Mouse (Mus musculus): ENCODE data around the gene Pgrmc2. TPM values are rescaled to one million over a fixed set of nuclear protein-coding genes. Genes with fewer than 3 reads are reported as not detected.

Pgrmc2 gene
- polyA plus RNA-seq (2014; fragmentation: Nextera tagmentation; extraction: Ambion mirVana): 31.7 and 32.8 TPM in 2 replicates

GRCm38 (mm10) chr3:41082885-41083789 lies at the start of gene Pgrmc2:
TSS of gene Pgrmc2 (minus strand) at chr3:41083046.
- Histone ChIP-seq H3K9ac (ENCODE audit: low read length) (peak within 1 kb of the TSS; percentile 81), H3K4me1 (replicated peaks; ENCODE audit: control insufficient read depth, insufficient read depth, low read length) (peaks cover 23% of the 10 kb centered on the region; the same call in 1 of the 2 replicates), H3K4me2 (ENCODE audit: low read length) (peak within 1 kb of the TSS; percentile 93), H3K27ac (ENCODE audit: low read depth) (peak within 1 kb of the TSS; percentile 83), H3K4me3 (ENCODE audit: low read depth, low read length) (peak within 1 kb of the TSS; percentile 90), H3K9me3 (ENCODE audit: control insufficient read depth, low read length) (no peaks in the 10 kb centered on the region), H3K27me3 (replicated peaks; ENCODE audit: control insufficient read depth, insufficient read depth, low read length) (no peaks in the 10 kb centered on the region), H3K36me3 (ENCODE audit: control insufficient read depth, insufficient read depth, low read length) (peaks cover 7% of the 10 kb centered on the region; the same call in 1 of the 2 replicates)
- peak; percentile 98 for ATAC-seq (replicated peaks; ENCODE audit: low FRiP score, low TSS enrichment, low read depth)
- DNase-seq (ENCODE audit: low spot score): peak; percentile 96
- under 1% methylated on average over 91 of the region's 95 CpGs for WGBS

- H3K9ac ChIP-seq (ENCODE audit: low read length): no peak overlapping the region
- H3K9me3 ChIP-seq (ENCODE audit: control insufficient read depth, low read length): no peaks in the 10 kb centered on the region
- 30% methylated on average over 12 of the region's 12 CpGs for WGBS
- H3K4me2 ChIP-seq (ENCODE audit: low read length): no peak overlapping the region
- H3K4me3 ChIP-seq (ENCODE audit: low read depth, low read length): no peak overlapping the region
- no peaks in the 10 kb centered on the region for H3K36me3 ChIP-seq (ENCODE audit: control insufficient read depth, insufficient read depth, low read length)
- H3K27ac ChIP-seq (ENCODE audit: low read depth): no peak overlapping the region
- ATAC-seq (replicated peaks; ENCODE audit: low FRiP score, low TSS enrichment, low read depth) (no peak), DNase-seq (ENCODE audit: low spot score) (no peak)
- 0 out of 2 replicates have a peak, but pooled peaks cover 5% of the 10 kb centered on the region for H3K27me3 ChIP-seq (replicated peaks; ENCODE audit: control insufficient read depth, insufficient read depth, low read length)
- no peaks in the 10 kb centered on the region for H3K4me1 ChIP-seq (replicated peaks; ENCODE audit: control insufficient read depth, insufficient read depth, low read length)
Measured at GRCm38 (mm10) chr3:41124000-41124294, 41.1 kb upstream of the Pgrmc2 start.

- ATAC-seq (replicated peaks; ENCODE audit: low FRiP score, low TSS enrichment, low read depth): no peak
- DNase-seq (ENCODE audit: low spot score): no peak
- no peaks in the 10 kb centered on the region for H3K9me3 ChIP-seq (ENCODE audit: control insufficient read depth, low read length)
- no peaks in the 10 kb centered on the region for H3K36me3 ChIP-seq (ENCODE audit: control insufficient read depth, insufficient read depth, low read length)
- 47% methylated on average over 10 of the region's 10 CpGs for WGBS
- H3K27me3 ChIP-seq (replicated peaks; ENCODE audit: control insufficient read depth, insufficient read depth, low read length): 0 out of 2 replicates have a peak, but pooled peaks cover 5% of the 10 kb centered on the region
- H3K4me3 ChIP-seq (ENCODE audit: low read depth, low read length): no peak overlapping the region
- no peak overlapping the region for H3K9ac ChIP-seq (ENCODE audit: low read length)
- H3K27ac ChIP-seq (ENCODE audit: low read depth): no peak overlapping the region
- H3K4me2 ChIP-seq (ENCODE audit: low read length): no peak overlapping the region
- no peaks in the 10 kb centered on the region for H3K4me1 ChIP-seq (replicated peaks; ENCODE audit: control insufficient read depth, insufficient read depth, low read length)
Measured at GRCm38 (mm10) chr3:41123190-41123999, 40.5 kb upstream of the Pgrmc2 start.

GRCm38 (mm10) chr3:41118173-41118572 lies 35.3 kb upstream of the Pgrmc2 start:
- Histone ChIP-seq H3K4me2 (ENCODE audit: low read length) (no peak overlapping the region), H3K4me1 (replicated peaks; ENCODE audit: control insufficient read depth, insufficient read depth, low read length) (no peaks in the 10 kb centered on the region), H3K27me3 (replicated peaks; ENCODE audit: control insufficient read depth, insufficient read depth, low read length) (no peaks in the 10 kb centered on the region), H3K27ac (ENCODE audit: low read depth) (no peak overlapping the region), H3K9me3 (ENCODE audit: control insufficient read depth, low read length) (no peaks in the 10 kb centered on the region), H3K9ac (ENCODE audit: low read length) (no peak overlapping the region), H3K4me3 (ENCODE audit: low read depth, low read length) (no peak overlapping the region), H3K36me3 (ENCODE audit: control insufficient read depth, insufficient read depth, low read length) (no peaks in the 10 kb centered on the region)
- DNase-seq (ENCODE audit: low spot score) (no peak), ATAC-seq (replicated peaks; ENCODE audit: low FRiP score, low TSS enrichment, low read depth) (no peak)
- WGBS: 58% methylated on average over 5 of the region's 5 CpGs

- ATAC-seq (replicated peaks; ENCODE audit: low FRiP score, low TSS enrichment, low read depth) (no peak), DNase-seq (ENCODE audit: low spot score) (no peak)
- no peak overlapping the region for H3K4me3 ChIP-seq (ENCODE audit: low read depth, low read length)
- H3K9ac ChIP-seq (ENCODE audit: low read length): no peak overlapping the region
- no peaks in the 10 kb centered on the region for H3K4me1 ChIP-seq (replicated peaks; ENCODE audit: control insufficient read depth, insufficient read depth, low read length)
- no peaks in the 10 kb centered on the region for H3K9me3 ChIP-seq (ENCODE audit: control insufficient read depth, low read length)
- no peaks in the 10 kb centered on the region for H3K36me3 ChIP-seq (ENCODE audit: control insufficient read depth, insufficient read depth, low read length)
- H3K27me3 ChIP-seq (replicated peaks; ENCODE audit: control insufficient read depth, insufficient read depth, low read length): no peaks in the 10 kb centered on the region
- no peak overlapping the region for H3K4me2 ChIP-seq (ENCODE audit: low read length)
- no peak overlapping the region for H3K27ac ChIP-seq (ENCODE audit: low read depth)
Measured at GRCm38 (mm10) chr3:41117447-41117846, 34.6 kb upstream of the Pgrmc2 start.

GRCm38 (mm10) chr3:41113186-41113585 lies 30.3 kb upstream of the Pgrmc2 start:
- 82% methylated on average over 5 of the region's 5 CpGs for WGBS
- no peak overlapping the region for H3K9ac ChIP-seq (ENCODE audit: low read length)
- H3K4me3 ChIP-seq (ENCODE audit: low read depth, low read length): no peak overlapping the region
- H3K9me3 ChIP-seq (ENCODE audit: control insufficient read depth, low read length): no peaks in the 10 kb centered on the region
- no peak overlapping the region for H3K4me2 ChIP-seq (ENCODE audit: low read length)
- H3K27ac ChIP-seq (ENCODE audit: low read depth): no peak overlapping the region
- H3K36me3 ChIP-seq (ENCODE audit: control insufficient read depth, insufficient read depth, low read length): no peaks in the 10 kb centered on the region
- ATAC-seq (replicated peaks; ENCODE audit: low FRiP score, low TSS enrichment, low read depth) (no peak), DNase-seq (ENCODE audit: low spot score) (no peak)
- peaks cover 2% of the 10 kb centered on the region; the same call in 1 of the 2 replicates for H3K4me1 ChIP-seq (replicated peaks; ENCODE audit: control insufficient read depth, insufficient read depth, low read length)
- H3K27me3 ChIP-seq (replicated peaks; ENCODE audit: control insufficient read depth, insufficient read depth, low read length): no peaks in the 10 kb centered on the region

GRCm38 (mm10) chr3:41108306-41108785 lies 25.5 kb upstream of the Pgrmc2 start:
- Histone ChIP-seq H3K27me3 (replicated peaks; ENCODE audit: control insufficient read depth, insufficient read depth, low read length) (no peaks in the 10 kb centered on the region), H3K27ac (ENCODE audit: low read depth) (no peak overlapping the region), H3K4me1 (replicated peaks; ENCODE audit: control insufficient read depth, insufficient read depth, low read length) (peaks cover 11% of the 10 kb centered on the region; the same call in 1 of the 2 replicates), H3K9ac (ENCODE audit: low read length) (no peak overlapping the region), H3K4me2 (ENCODE audit: low read length) (peak overlapping the region; percentile 23), H3K9me3 (ENCODE audit: control insufficient read depth, low read length) (no peaks in the 10 kb centered on the region), H3K4me3 (ENCODE audit: low read depth, low read length) (no peak overlapping the region), H3K36me3 (ENCODE audit: control insufficient read depth, insufficient read depth, low read length) (no peaks in the 10 kb centered on the region)
- 17% methylated on average over 6 of the region's 6 CpGs for WGBS
- DNase-seq (ENCODE audit: low spot score): no peak
- no peak for ATAC-seq (replicated peaks; ENCODE audit: low FRiP score, low TSS enrichment, low read depth)

GRCm38 (mm10) chr3:41107600-41108305 lies 24.9 kb upstream of the Pgrmc2 start:
- Histone ChIP-seq H3K4me3 (ENCODE audit: low read depth, low read length) (no peak overlapping the region), H3K4me1 (replicated peaks; ENCODE audit: control insufficient read depth, insufficient read depth, low read length) (peaks cover 11% of the 10 kb centered on the region; the same call in 1 of the 2 replicates), H3K9ac (ENCODE audit: low read length) (no peak overlapping the region), H3K4me2 (ENCODE audit: low read length) (peak overlapping the region; percentile 23), H3K27me3 (replicated peaks; ENCODE audit: control insufficient read depth, insufficient read depth, low read length) (no peaks in the 10 kb centered on the region), H3K27ac (ENCODE audit: low read depth) (no peak overlapping the region), H3K36me3 (ENCODE audit: control insufficient read depth, insufficient read depth, low read length) (no peaks in the 10 kb centered on the region), H3K9me3 (ENCODE audit: control insufficient read depth, low read length) (no peaks in the 10 kb centered on the region)
- no peak for ATAC-seq (replicated peaks; ENCODE audit: low FRiP score, low TSS enrichment, low read depth)
- 35% methylated on average over 14 of the region's 14 CpGs for WGBS
- DNase-seq (ENCODE audit: low spot score): no peak

Data from intestine, embryonic 14.5 days (tissue).